Mouse (Mus musculus) layer of hippocampus, postnatal 36 days (tissue): ENCODE data around the gene Kalrn. TPM values are rescaled to one million over a fixed set of nuclear protein-coding genes. Genes with fewer than 3 reads are reported as not detected.

Source experiments
- DNase-seq, 2 experiments: peaks; one replicate each; pipeline ENCODE4 v3.0.0; 2022
- total RNA-seq, 2 experiments: library from RNA; stranded (reverse); gene quantifications; 2 replicates each; pipeline ENCODE4 v1.2.3; 2021

Gene Kalrn
- total RNA-seq, 2 experiments from 2014 or later = 472 to 547 TPM

- no peak for DNase-seq
These were observed 78.6 kb downstream of the Kalrn start for GRCm38 (mm10) chr16:34494741-34495140.

GRCm38 (mm10) chr16:34493914-34494313, 79.4 kb downstream of the Kalrn start:
- no peak for DNase-seq

- no peak for DNase-seq
These were observed 82.1 kb downstream of the Kalrn start for GRCm38 (mm10) chr16:34491225-34491624.

GRCm38 (mm10) chr16:34490506-34490905, 82.8 kb downstream of the Kalrn start:
- DNase-seq = no peak

GRCm38 (mm10) chr16:34489805-34490325, 83.5 kb downstream of the Kalrn start:
- no peak for DNase-seq

- DNase-seq = no peak
These were observed 85.5 kb downstream of the Kalrn start for GRCm38 (mm10) chr16:34487823-34488222.

- DNase-seq = no peak
These were observed 86.1 kb downstream of the Kalrn start for GRCm38 (mm10) chr16:34487268-34487667.

- DNase-seq = no peak
These were observed 87.8 kb downstream of the Kalrn start for GRCm38 (mm10) chr16:34485483-34485882.

- no peak for DNase-seq
These were observed 88.4 kb downstream of the Kalrn start for GRCm38 (mm10) chr16:34484921-34485320.

GRCm38 (mm10) chr16:34484213-34484612, 89.1 kb downstream of the Kalrn start:
- DNase-seq = no peak

GRCm38 (mm10) chr16:34483716-34484115, 89.6 kb downstream of the Kalrn start:
- no peak for DNase-seq

GRCm38 (mm10) chr16:34474741-34475140, 98.6 kb downstream of the Kalrn start:
- DNase-seq = no peak

GRCm38 (mm10) chr16:34473891-34474290, 99.4 kb downstream of the Kalrn start:
- no peak for DNase-seq

GRCm38 (mm10) chr16:34471441-34471840, 101.9 kb downstream of the Kalrn start:
- no peak for DNase-seq

- no peak for DNase-seq
These were observed 103.0 kb downstream of the Kalrn start for GRCm38 (mm10) chr16:34470343-34470742.

GRCm38 (mm10) chr16:34469277-34469868, 104.0 kb downstream of the Kalrn start:
- DNase-seq = peak; percentile 59 to 70

GRCm38 (mm10) chr16:34466649-34467048, 106.7 kb downstream of the Kalrn start:
- DNase-seq = no peak

- no peak for DNase-seq
These were observed 117.0 kb downstream of the Kalrn start for GRCm38 (mm10) chr16:34456314-34456713.

- DNase-seq = no peak
These were observed 127.7 kb downstream of the Kalrn start for GRCm38 (mm10) chr16:34445666-34446065.

- no peak for DNase-seq
These were observed 131.6 kb downstream of the Kalrn start for GRCm38 (mm10) chr16:34441704-34442103.

GRCm38 (mm10) chr16:34440994-34441414, 132.3 kb downstream of the Kalrn start:
- DNase-seq = peak in 1 of 2 experiments; percentile 34

- DNase-seq = no peak
These were observed 133.2 kb downstream of the Kalrn start for GRCm38 (mm10) chr16:34440019-34440615.

GRCm38 (mm10) chr16:34430131-34430530, 143.2 kb downstream of the Kalrn start:
- DNase-seq = no peak

GRCm38 (mm10) chr16:34427654-34428053, 145.7 kb downstream of the Kalrn start:
- no peak for DNase-seq
